Mouse (Mus musculus): Measurements from ENCODE around the gene Ndufaf3.

Gene Ndufaf3

DNA sequence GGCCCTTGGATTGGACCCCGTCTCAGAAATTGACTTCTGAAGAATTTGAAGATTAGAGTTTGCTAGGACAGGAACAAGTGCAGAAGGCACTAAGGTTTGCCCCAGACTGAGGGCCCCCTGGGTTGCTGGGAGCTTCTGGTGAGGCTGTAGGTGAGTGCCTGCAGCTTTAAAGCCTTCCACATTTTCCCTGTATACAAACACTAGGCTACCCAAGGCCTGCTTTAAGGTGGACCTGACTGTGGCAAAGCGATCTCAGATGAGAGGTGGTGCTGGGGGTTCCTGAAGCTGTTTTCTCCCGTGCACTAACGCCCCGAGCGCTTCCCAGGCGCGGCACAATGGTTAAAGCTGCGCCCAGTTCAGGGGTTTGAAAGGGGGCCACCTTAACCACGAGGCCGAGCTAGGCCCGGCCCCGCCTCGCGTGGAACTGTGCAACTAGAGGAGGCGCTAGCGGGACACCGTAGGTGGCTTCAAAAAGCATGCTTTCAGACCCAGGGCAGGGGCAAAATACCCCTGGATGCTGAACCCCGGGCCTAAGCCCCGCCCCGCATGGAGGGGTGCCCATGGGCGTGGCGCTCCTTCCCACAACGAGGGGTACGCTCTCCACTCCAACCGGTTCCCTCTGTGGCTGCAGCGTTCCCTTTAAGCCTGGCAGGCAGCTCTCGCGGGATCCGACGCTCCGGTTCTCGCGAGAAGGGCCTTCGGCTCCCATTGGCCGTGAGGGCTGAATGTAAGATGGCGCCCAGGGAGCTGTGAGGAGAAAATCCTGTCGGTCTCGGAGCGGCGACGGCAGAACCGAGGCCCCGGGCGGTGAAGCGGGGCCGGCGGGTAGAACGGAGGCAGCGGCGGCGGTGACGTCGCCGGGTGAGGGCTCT lies 50.6 kb downstream of the Ndufaf3 start, which contains the start of gene Qrich1:
TSS of gene Qrich1 (plus strand) at position 427 of the 872 bp plus-strand sequence.
- DNase-seq (ENCODE audit: low spot score): peak; percentile 96
